Mouse (Mus musculus) C2C12 (cell line): ENCODE measurements around the gene Slc22a3.

Source experiments
- CEBPB ChIP-seq: IDR thresholded peaks from one replicate; pipeline ENCODE4 v1.6.1; 2011; ENCODE audit warnings: low read depth, mild to moderate bottlenecking, control low read depth, moderate library complexity
- FOSL1 ChIP-seq: IDR thresholded peaks from one replicate; pipeline ENCODE4 v1.8.0; 2011; ENCODE audit warnings: mild to moderate bottlenecking, low read length; ENCODE audit not compliant: poor library complexity, insufficient read depth, severe bottlenecking
- MYOG ChIP-seq: IDR thresholded peaks from one replicate; pipeline ENCODE4 v1.6.1; 2011; ENCODE audit not compliant: control insufficient read depth, insufficient read length; ENCODE audit errors: extremely low read depth

DNA sequence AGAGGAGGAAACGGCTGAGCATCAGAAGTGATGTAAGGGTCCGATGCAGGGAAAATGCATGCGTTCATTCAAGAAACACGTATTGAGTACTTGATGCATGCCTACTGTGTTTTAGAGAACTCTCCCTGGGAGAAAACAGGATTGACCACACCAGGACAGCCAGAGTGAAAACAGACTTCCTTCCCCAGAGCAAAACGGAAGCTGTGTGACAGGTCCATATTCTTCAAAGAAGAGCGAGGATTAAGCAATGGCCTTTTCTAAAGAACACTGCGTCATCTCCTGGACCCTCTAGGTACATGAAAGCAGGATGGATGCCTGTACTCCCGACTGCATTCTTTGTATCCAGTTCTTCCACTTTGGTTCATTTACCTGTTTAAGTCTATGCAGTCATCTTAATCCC lies 8.1 kb downstream of the Slc22a3 start:
- TF ChIP-seq MYOG (no peak), FOSL1 (no peak), CEBPB (no peak)
